Mouse (Mus musculus): ENCODE measurements around the gene E330021D16Rik. TPM values are rescaled to one million over a fixed set of nuclear protein-coding genes. Genes with fewer than 3 reads are reported as not detected.

E330021D16Rik gene
- total and polyA plus RNA-seq, 3 experiments: not detected

- H3K79me2 ChIP-seq (replicated peaks; ENCODE audit: control insufficient read depth, extremely low read depth, insufficient read depth, poor library complexity, severe bottlenecking): no peaks in the 10 kb centered on the region
- no peak overlapping the region for H3K27ac ChIP-seq (ENCODE audit: insufficient read depth, low read depth)
- no peaks in the 10 kb centered on the region for H3K9me3 ChIP-seq (replicated peaks; ENCODE audit: low read length)
- TF ChIP-seq IRF4 (IDR thresholded peaks at IDR 0.05; ENCODE audit: low read depth, low read length) (no peak), POLR2A (IDR thresholded peaks at IDR 0.05; ENCODE audit: low read depth, low read length) (no peak), RAD21 (IDR thresholded peaks at IDR 0.05; ENCODE audit: low read depth, low read length) (no peak)
- no peaks in the 10 kb centered on the region for H3K36me3 ChIP-seq (replicated peaks in 1 of 2; ENCODE audit: control insufficient read depth in 1 of 2, insufficient read depth in 1 of 2, low read length in 1 of 2)
- no peak overlapping the region for H3K4me3 ChIP-seq (replicated peaks in 1 of 3; ENCODE audit: low read depth in 2 of 3, low read length in 2 of 3, poor library complexity in 1 of 3)
- H3K4me2 ChIP-seq (ENCODE audit: insufficient read depth, low read depth, poor library complexity, severe bottlenecking): no peak overlapping the region
- dilution Hi-C loops (cut with MboI; ENCODE audit: extremely low pct_ligation_motif_present, extremely low pct_unique_long_range_greater_than_20kb, low sequenced_read_pairs): no loop called here
- in situ Hi-C loops (cut with MboI; ENCODE audit: low pct_ligation_motif_present, low pct_unique_long_range_greater_than_20kb, low sequenced_read_pairs): loop anchor here (5.0 to 25.0 kb wide), 4 partner anchors 34 to 559 kb away; no protein-coding TSS in a partner anchor
- no peak overlapping the region for H3K9ac ChIP-seq (ENCODE audit: insufficient read depth, low read depth)
- no peak for DNase-seq (ENCODE audit: extremely low read depth)
- no peaks in the 10 kb centered on the region for H3K27me3 ChIP-seq (replicated peaks)
- peaks cover 7 to 25% of the 10 kb centered on the region in 2 experiments; a peak in 3 of 4 replicates for H3K4me1 ChIP-seq (ENCODE audit: control insufficient read depth in 1 of 2, insufficient read depth in 2 of 2)
Observed at GRCm38 (mm10) chr6:136428412-136428811, 13.0 kb upstream of the E330021D16Rik start.

GRCm38 (mm10) chr6:136427240-136427639 is 11.9 kb upstream of the E330021D16Rik start:
- no peak for TF ChIP-seq CHD2 (IDR thresholded peaks at IDR 0.05; ENCODE audit: low read length)
- TF ChIP-seq RAD21 (IDR thresholded peaks at IDR 0.05; ENCODE audit: low read depth, low read length): no peak
- no peak for TF ChIP-seq CTCF (conservative IDR thresholded peaks at IDR 0.05 in 1 of 2, IDR thresholded peaks at IDR 0.05 in 1 of 2; ENCODE audit: low read depth in 2 of 2, low read length in 2 of 2)
- TF ChIP-seq MAZ (IDR thresholded peaks at IDR 0.05; ENCODE audit: low read depth, low read length): no peak
- peak; percentile 71; the same call in 1 of the 2 replicates for TF ChIP-seq MAFK (IDR thresholded peaks at IDR 0.05; ENCODE audit: insufficient replicate concordance, low read length)
- no peak for TF ChIP-seq NELFE (IDR thresholded peaks at IDR 0.05; ENCODE audit: low read depth, low read length)
- no peak for TF ChIP-seq ETS1 (conservative IDR thresholded peaks at IDR 0.05; ENCODE audit: low read depth, low read length)
- no peak for TF ChIP-seq ZKSCAN1 (IDR thresholded peaks at IDR 0.05; ENCODE audit: borderline replicate concordance, low read depth, low read length)
- peaks cover 7 to 25% of the 10 kb centered on the region in 2 experiments; a peak in 3 of 4 replicates for H3K4me1 ChIP-seq (ENCODE audit: control insufficient read depth in 1 of 2, insufficient read depth in 2 of 2)
- in situ Hi-C loops (cut with MboI; ENCODE audit: low pct_ligation_motif_present, low pct_unique_long_range_greater_than_20kb, low sequenced_read_pairs): loop anchor here (5.0 to 25.0 kb wide), 4 partner anchors 35 to 560 kb away; no protein-coding TSS in a partner anchor
- no peak overlapping the region for H3K4me3 ChIP-seq (replicated peaks in 1 of 3; ENCODE audit: low read depth in 2 of 3, low read length in 2 of 3, poor library complexity in 1 of 3)
- DNase-seq (ENCODE audit: extremely low read depth): no peak
- no peak overlapping the region for H3K27ac ChIP-seq (ENCODE audit: insufficient read depth, low read depth)
- H3K79me2 ChIP-seq (replicated peaks; ENCODE audit: control insufficient read depth, extremely low read depth, insufficient read depth, poor library complexity, severe bottlenecking): no peaks in the 10 kb centered on the region
- no peak overlapping the region for H3K9ac ChIP-seq (ENCODE audit: insufficient read depth, low read depth)
- no peaks in the 10 kb centered on the region for H3K36me3 ChIP-seq (replicated peaks in 1 of 2; ENCODE audit: control insufficient read depth in 1 of 2, insufficient read depth in 1 of 2, low read length in 1 of 2)
- dilution Hi-C loops (cut with MboI; ENCODE audit: extremely low pct_ligation_motif_present, extremely low pct_unique_long_range_greater_than_20kb, low sequenced_read_pairs): no loop called here
- no peaks in the 10 kb centered on the region for H3K27me3 ChIP-seq (replicated peaks)
- H3K4me2 ChIP-seq (ENCODE audit: insufficient read depth, low read depth, poor library complexity, severe bottlenecking): no peak overlapping the region
- no peaks in the 10 kb centered on the region for H3K9me3 ChIP-seq (replicated peaks; ENCODE audit: low read length)

GRCm38 (mm10) chr6:136425956-136426355 is 10.6 kb upstream of the E330021D16Rik start:
- peaks cover 4 to 19% of the 10 kb centered on the region in 2 experiments; a peak in 3 of 4 replicates for H3K4me1 ChIP-seq (ENCODE audit: control insufficient read depth in 1 of 2, insufficient read depth in 2 of 2)
- no peak for TF ChIP-seq UBTF (IDR thresholded peaks at IDR 0.05; ENCODE audit: low read depth, low read length)
- no peak for TF ChIP-seq NELFE (IDR thresholded peaks at IDR 0.05; ENCODE audit: low read depth, low read length)
- TF ChIP-seq TBP (conservative IDR thresholded peaks at IDR 0.05; ENCODE audit: low read depth, low read length): no peak
- TF ChIP-seq MAFK (IDR thresholded peaks at IDR 0.05; ENCODE audit: insufficient replicate concordance, low read length): no peak
- no peak for TF ChIP-seq KAT2A (IDR thresholded peaks at IDR 0.05; ENCODE audit: insufficient replicate concordance, low read length)
- no peak for TF ChIP-seq ETS1 (conservative IDR thresholded peaks at IDR 0.05; ENCODE audit: low read depth, low read length)
- TF ChIP-seq IRF4 (IDR thresholded peaks at IDR 0.05; ENCODE audit: low read depth, low read length): no peak
- no peak for TF ChIP-seq MEF2A (IDR thresholded peaks at IDR 0.05; ENCODE audit: borderline replicate concordance, low read depth, low read length)
- no peak for TF ChIP-seq CTCF (conservative IDR thresholded peaks at IDR 0.05 in 1 of 2, IDR thresholded peaks at IDR 0.05 in 1 of 2; ENCODE audit: low read depth in 2 of 2, low read length in 2 of 2)
- TF ChIP-seq MXI1 (IDR thresholded peaks at IDR 0.05; ENCODE audit: low read depth, low read length): no peak
- no peak for TF ChIP-seq HCFC1 (IDR thresholded peaks at IDR 0.05; ENCODE audit: low read depth, low read length)
- H3K4me2 ChIP-seq (ENCODE audit: insufficient read depth, low read depth, poor library complexity, severe bottlenecking): no peak overlapping the region
- H3K9ac ChIP-seq (ENCODE audit: insufficient read depth, low read depth): no peak overlapping the region
- H3K27me3 ChIP-seq (replicated peaks): no peaks in the 10 kb centered on the region
- no peaks in the 10 kb centered on the region for H3K79me2 ChIP-seq (replicated peaks; ENCODE audit: control insufficient read depth, extremely low read depth, insufficient read depth, poor library complexity, severe bottlenecking)
- H3K4me3 ChIP-seq (replicated peaks in 1 of 3; ENCODE audit: low read depth in 2 of 3, low read length in 2 of 3, poor library complexity in 1 of 3): no peak overlapping the region
- H3K36me3 ChIP-seq (replicated peaks in 1 of 2; ENCODE audit: control insufficient read depth in 1 of 2, insufficient read depth in 1 of 2, low read length in 1 of 2): no peaks in the 10 kb centered on the region
- DNase-seq (ENCODE audit: extremely low read depth): no peak
- no peaks in the 10 kb centered on the region for H3K9me3 ChIP-seq (replicated peaks; ENCODE audit: low read length)
- in situ Hi-C loops (cut with MboI; ENCODE audit: low pct_ligation_motif_present, low pct_unique_long_range_greater_than_20kb, low sequenced_read_pairs) (loop anchor here (5.0 to 25.0 kb wide), 4 partner anchors 36 to 561 kb away; no protein-coding TSS in a partner anchor), dilution Hi-C loops (cut with MboI; ENCODE audit: extremely low pct_ligation_motif_present, extremely low pct_unique_long_range_greater_than_20kb, low sequenced_read_pairs) (no loop called here)
- H3K27ac ChIP-seq (ENCODE audit: insufficient read depth, low read depth): no peak overlapping the region

All from CH12.LX (cell line).